8 mouse cellular contexts compared by ENCODE assay signal in the genomic region with DNA sequence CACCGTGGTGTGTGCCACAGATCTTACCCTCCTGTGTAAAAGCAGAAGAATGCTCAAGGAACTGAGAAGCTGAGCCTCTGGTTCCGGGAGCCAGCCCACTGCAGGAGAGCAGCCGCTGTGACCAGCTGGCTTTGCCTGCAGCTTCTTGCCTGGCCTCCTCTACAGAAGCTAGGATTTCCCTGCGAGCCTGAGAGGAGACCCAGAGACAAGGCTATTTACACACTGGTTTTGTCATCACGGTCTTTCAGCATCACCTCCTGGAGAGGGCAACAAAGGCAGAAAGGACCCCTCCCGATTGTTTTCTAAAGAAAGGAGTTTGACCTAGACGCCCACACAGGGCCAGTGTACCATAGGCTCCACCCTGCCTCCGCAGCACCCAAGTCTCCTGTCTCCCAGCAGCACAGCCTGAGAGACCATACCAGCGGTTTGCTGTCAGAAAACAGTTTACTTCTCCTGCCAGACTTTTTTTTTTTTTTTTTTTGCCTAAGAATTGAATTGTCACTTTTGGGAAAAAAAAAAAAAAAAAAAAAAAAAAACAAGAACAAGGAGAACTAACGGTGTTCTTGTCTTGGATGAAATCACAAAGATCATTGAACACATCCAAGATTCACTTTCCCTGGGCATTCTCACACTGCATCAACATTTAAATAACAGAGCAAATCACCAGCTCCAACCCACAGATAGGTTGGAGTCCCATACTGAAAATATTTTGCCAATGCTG.
DNase-seq lines count a peak whose midpoint lies in the region; ATAC-seq and TF ChIP-seq lines count a peak whose summit lies in the region.

No protein-coding gene starts in this region.

- peaks cover 23% of the 10 kb centered on the region for H3K4me1 ChIP-seq in kidney, embryonic 14.5 days (ENCODE audit: control insufficient read depth, insufficient read depth, low read length)
- no peaks in the 10 kb centered on the region for H3K4me1 ChIP-seq in bone marrow macrophage, adult 2 months (ENCODE audit: control insufficient read depth, insufficient read depth, low read length)
- peaks cover 77% of the 10 kb centered on the region for H3K4me1 ChIP-seq in forebrain, embryonic 10.5 days
- H3K4me1 ChIP-seq in midbrain, embryonic 15.5 days: peaks cover 37% of the 10 kb centered on the region

- H3K4me2 ChIP-seq in kidney, embryonic 14.5 days (replicated peaks; ENCODE audit: low read depth, low read length): peak overlapping the region; percentile 44
- H3K4me2 ChIP-seq in midbrain, embryonic 15.5 days: peak overlapping the region; percentile 46

- H3K27me3 ChIP-seq in kidney, embryonic 14.5 days (ENCODE audit: control insufficient read depth, insufficient read depth, low read length): no peaks in the 10 kb centered on the region
- no peaks in the 10 kb centered on the region for H3K27me3 ChIP-seq in forebrain, embryonic 10.5 days (ENCODE audit: poor library complexity, severe bottlenecking)
- H3K27me3 ChIP-seq in midbrain, embryonic 15.5 days (replicated peaks): no peaks in the 10 kb centered on the region

- H3K9me3 ChIP-seq in kidney, embryonic 14.5 days (ENCODE audit: control insufficient read depth, low read length): no peaks in the 10 kb centered on the region
- no peaks in the 10 kb centered on the region for H3K9me3 ChIP-seq in forebrain, embryonic 10.5 days
- no peaks in the 10 kb centered on the region for H3K9me3 ChIP-seq in midbrain, embryonic 15.5 days

- WGBS in kidney, embryonic 14.5 days: 3% methylated on average over 10 of the region's 10 CpGs
- 2% methylated on average over 10 of the region's 10 CpGs for WGBS in forebrain, embryonic 10.5 days
- WGBS in midbrain, embryonic 15.5 days: 2% methylated on average over 10 of the region's 10 CpGs

- peak overlapping the region; percentile 33; the same call in 1 of the 2 replicates for H3K27ac ChIP-seq in kidney, embryonic 14.5 days (ENCODE audit: low read depth, low read length)
- H3K27ac ChIP-seq in bone marrow macrophage, adult 2 months (ENCODE audit: insufficient read depth, low read depth, low read length): no peak overlapping the region
- H3K27ac ChIP-seq in forebrain, embryonic 10.5 days: peak overlapping the region; percentile 86
- H3K27ac ChIP-seq in midbrain, embryonic 15.5 days: 0 out of 2 replicates have a peak overlapping the region, but pooled peaks have one; percentile 43

- ATAC-seq in kidney, embryonic 14.5 days (ENCODE audit: low FRiP score, low TSS enrichment): peak; percentile 84
- ATAC-seq in midbrain, embryonic 15.5 days (replicated peaks): peak; percentile 44
- ATAC-seq in CD4-positive, CD25-positive, alpha-beta regulatory T cell, adult 4 months: no peak

- peak overlapping the region; percentile 2; the same call in 1 of the 2 replicates for H3K4me3 ChIP-seq in kidney, embryonic 14.5 days (ENCODE audit: low read length)
- peak overlapping the region; percentile 33 for H3K4me3 ChIP-seq in bone marrow macrophage, adult 2 months (ENCODE audit: insufficient read depth, low read length)
- H3K4me3 ChIP-seq in forebrain, embryonic 10.5 days: peak overlapping the region; percentile 41
- H3K4me3 ChIP-seq in midbrain, embryonic 15.5 days: peak overlapping the region; percentile 16

- DNase-seq in kidney, adult 11 months: no peak
- peak; percentile 58 for DNase-seq in forebrain, embryonic 10.5 days (ENCODE audit: extremely low spot score, low spot score)
- DNase-seq in layer of hippocampus, postnatal 36 days: peak; percentile 12 to 13
- DNase-seq in c-Kit-positive CD71-positive TER-119-positive erythroid progenitor cells, embryonic 14.5 days (ENCODE audit: low spot score): no peak

- H3K9ac ChIP-seq in kidney, embryonic 14.5 days (ENCODE audit: low read depth, low read length): peak overlapping the region; percentile 23; the same call in 1 of the 2 replicates
- no peak overlapping the region for H3K9ac ChIP-seq in midbrain, embryonic 15.5 days

- TF ChIP-seq CTCF in bone marrow macrophage, adult 2 months (IDR thresholded peaks at IDR 0.05; ENCODE audit: low read depth, low read length): no peak

- no peaks in the 10 kb centered on the region for H3K36me3 ChIP-seq in kidney, embryonic 14.5 days (ENCODE audit: control insufficient read depth, insufficient read depth, low read length)
- no peaks in the 10 kb centered on the region for H3K36me3 ChIP-seq in forebrain, embryonic 10.5 days (replicated peaks)
- no peaks in the 10 kb centered on the region for H3K36me3 ChIP-seq in midbrain, embryonic 15.5 days (replicated peaks)

- TF ChIP-seq POLR2A in bone marrow macrophage, adult 2 months (IDR thresholded peaks at IDR 0.05; ENCODE audit: borderline replicate concordance, low read depth, low read length): no peak

Comparison
In these comparisons a context has a peak if more than half of its experiments do, and no peak if none do; other contexts are left out.
1. DNase-seq: peak in forebrain, embryonic 10.5 days (single experiment) and layer of hippocampus, postnatal 36 days (2 of 2); none in kidney, adult 11 months (single experiment) and c-Kit-positive CD71-positive TER-119-positive erythroid progenitor cells, embryonic 14.5 days (single experiment).
2. Peak in every context shown above with its lines, with median percentiles within 50 percentile points of each other: H3K4me3 ChIP-seq.